Mouse (Mus musculus) frontal cortex, postnatal 36 days (tissue): ENCODE data around the gene Ankrd13d.

Experiments used
- DNase-seq, 2 experiments: peaks; one replicate each; pipeline ENCODE4 v3.0.0; 2022; ENCODE audit warnings: low spot score in 2 of 2

Ankrd13d gene

DNA sequence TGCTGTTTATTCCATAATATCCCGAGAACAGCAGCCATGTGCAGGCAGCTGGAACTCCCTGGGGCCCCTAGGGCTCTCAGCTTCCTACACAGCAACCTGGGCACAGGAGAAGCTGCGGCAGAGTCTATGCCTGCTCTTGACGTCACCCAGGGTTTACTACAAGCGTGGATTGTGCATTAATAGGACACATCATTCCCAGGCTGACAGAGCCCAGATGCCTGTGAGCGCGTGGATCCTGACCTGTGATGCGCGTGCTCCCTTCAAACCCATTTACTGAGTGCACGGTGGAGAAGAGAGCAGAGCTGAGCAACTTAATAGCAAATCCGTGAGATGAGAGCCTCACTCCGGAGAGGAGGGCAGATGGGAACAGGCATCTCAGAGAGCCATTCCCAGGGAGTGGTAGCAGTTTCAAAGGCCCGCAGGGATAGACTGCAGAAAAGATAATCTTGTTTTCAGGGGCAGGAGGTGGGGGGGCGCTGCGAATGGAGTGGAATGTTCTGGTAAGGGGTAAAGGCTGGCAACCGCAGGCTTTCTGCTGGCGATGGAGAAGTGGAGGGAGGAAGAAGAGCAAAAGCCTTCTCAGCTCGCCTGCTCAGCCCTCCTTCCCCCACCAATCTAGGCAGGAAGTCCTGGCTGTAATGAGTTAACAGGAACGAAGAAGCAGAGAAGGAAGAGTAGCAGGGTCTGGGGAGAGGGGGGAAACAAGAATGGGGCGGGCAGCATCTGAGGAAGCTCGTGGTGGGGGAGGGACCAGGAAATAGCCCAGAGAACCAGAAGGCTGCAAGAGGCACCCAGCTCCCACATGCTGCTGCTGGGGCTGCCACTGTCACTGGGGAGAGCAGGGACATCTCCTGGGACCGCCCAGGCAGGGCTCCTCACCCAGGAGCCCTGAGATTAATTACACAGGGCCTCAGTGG, 19.1 kb upstream of the Ankrd13d start:
- DNase-seq: peak; percentile 45 to 56

DNA sequence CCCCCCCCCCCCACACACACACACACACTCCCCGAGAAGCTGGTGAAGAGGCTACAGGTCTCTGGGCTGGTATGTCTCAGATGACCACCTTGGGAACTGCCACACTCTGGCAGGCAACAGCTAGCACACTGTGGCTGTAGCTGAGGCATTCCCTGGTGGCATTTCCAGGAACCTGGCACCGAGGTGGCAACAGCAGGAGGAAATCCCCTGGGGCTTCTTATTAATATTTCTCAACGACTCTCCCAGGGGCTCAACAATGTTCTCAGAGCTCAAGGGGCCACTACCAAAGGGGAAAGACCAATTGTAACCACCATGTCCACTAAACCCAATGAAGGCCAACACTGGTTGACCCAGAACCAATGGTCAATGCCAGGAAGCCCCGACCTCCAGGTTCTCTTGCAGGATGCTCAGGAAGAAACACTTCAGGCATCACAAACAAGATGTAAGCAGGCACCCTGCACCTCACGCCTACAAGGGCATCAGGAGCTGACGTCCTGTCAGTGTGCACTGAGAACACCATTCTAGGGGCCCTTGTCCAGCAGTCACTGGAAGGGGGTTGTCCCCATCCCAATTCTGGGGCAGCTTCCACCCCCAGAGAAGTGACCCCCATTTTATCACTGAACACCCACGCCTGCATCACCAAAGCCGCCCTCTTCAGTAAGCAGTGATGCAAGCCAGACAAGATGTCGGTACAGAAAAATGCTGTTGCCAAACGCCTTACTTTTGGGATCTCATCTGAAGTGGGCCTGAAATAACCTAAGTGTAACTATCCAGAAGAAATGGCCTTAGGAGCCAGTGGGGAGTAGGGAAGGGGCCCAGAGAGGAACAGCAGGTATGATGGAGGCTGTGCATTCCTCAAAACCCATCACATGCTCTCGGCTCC, 18.2 kb upstream of the Ankrd13d start:
- peak in 1 of 2 experiments; percentile 53 for DNase-seq

DNA sequence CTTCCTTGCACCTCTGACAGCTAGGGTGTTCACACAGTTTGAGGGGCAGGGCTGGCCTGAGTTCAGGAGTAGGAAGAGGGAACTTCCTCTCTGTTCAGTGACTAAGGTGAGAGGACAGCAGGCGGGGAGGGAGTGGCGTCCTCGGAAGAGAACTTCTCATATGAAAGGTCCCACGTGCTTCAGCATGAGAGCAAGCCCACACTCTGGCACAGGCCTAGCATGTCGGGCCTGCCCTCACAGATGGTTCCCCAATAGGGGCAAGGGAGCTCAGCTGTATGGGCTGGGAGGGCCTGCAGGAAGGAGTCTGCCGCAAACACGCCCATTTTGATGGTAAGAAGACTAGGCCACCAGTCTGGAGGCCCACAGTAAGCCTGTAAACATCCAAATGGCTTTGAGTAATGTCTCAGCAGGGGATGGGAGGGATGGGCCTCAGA, 17.4 kb upstream of the Ankrd13d start:
- peak in 1 of 2 experiments; percentile 24 for DNase-seq

DNA sequence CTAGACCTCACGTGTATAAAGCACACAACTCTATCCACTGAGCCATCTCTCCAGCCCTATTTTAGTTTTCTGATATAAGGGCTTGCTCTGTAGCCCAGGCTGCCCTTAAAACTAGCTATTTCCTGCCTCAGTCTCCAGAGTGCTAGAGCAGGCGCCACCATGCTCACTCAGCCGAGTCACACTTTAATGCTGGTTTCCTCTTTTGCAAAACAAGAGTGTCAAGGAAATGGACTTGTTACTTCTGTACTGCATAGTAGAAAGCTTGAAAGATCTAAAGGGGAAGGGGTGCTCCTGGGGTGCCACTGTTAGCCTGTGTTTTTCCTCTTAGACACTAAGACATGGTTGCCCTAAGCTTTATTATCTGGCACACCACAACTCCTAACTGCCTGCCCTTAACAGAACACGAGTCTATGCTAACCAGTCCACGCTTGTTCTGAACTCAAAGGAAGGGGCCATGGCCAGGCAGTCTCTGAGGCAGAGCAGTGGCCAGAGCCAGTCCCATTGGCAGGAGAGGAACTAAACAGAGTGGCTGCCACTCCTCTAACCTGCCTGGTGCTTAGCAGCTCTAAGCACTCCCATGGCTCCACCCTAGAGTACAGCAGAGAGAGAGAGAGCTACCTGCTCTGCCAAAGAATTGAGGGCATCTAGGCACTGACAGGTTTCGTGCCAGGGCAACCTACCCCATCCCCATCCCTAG, 16.8 kb upstream of the Ankrd13d start:
- DNase-seq: no peak

DNA sequence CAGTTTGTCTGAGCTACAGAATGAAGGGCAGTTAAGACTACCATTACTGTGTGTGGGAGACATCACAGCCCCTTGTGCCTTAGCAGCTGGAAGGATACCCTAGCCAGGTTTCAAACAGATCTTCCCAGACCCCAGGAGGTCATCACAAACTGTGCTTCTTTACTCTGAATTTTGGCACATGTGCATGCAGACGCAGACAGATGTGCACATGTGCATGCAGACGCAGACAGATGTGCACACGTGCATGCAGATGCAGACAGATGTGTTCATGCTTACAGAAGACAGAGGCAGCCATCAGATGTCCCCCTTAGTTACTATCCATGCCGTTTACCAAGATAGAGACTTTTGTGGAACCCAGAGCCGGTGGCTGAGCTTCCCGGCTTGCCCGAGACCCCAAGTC, 16.2 kb upstream of the Ankrd13d start:
- DNase-seq: no peak

DNA sequence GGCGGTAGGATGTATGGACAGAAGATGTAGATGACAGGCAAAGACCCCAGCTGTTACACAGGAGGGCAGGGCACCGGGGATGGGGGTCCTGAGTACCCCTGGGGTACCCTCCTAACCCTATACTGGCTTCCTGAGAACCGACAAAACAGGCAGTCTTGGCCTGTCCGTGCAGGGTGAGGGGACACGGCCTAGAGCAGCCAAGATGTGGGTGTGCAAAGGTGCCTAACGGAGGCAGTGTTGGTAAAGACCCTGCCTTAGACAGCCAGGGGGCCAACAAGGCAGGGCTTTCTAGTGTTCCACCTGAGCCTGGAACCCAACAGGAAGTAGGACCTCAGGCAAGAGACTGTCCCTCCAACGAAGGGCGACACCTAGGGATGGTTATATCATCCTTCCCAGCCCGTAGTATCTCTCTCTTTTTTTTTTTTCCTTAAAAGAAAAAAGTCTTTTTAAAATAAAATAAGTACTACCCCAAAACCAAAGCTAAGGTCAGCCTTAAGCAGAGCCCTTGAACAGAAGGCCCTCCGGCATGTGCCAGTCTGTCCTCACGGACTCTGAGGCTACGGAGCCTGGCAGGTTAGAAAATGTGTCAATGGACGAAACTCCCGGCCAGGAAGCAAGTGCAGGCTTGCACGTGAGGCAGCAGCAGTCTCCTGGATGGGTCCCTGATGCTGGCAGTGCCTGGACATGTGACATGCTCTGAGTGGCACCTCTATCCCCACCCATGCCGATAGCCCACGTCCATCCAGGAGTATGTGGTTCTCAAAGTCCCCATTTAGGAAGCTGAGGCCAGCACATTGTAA, 15.6 kb upstream of the Ankrd13d start:
- no peak for DNase-seq

DNA sequence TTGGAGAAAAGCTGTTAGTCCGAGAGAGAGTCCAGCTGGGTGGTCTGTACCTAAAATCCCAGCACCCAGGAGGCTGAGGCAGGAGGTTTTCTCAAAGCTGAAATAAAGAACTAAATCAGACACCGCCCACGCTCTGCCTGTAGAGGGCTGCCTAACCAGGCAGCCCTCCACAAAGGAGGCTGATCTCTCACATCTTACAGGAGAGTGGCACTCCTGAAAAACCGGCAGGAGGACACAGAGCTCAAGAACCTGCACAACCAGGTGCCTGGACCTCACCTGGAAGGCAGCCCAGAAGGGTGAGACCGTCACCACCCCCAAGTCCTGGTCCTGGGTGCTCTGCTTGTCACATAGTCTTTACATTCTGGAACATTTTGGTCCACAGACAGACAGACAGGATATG, 14.9 kb upstream of the Ankrd13d start:
- no peak for DNase-seq

DNA sequence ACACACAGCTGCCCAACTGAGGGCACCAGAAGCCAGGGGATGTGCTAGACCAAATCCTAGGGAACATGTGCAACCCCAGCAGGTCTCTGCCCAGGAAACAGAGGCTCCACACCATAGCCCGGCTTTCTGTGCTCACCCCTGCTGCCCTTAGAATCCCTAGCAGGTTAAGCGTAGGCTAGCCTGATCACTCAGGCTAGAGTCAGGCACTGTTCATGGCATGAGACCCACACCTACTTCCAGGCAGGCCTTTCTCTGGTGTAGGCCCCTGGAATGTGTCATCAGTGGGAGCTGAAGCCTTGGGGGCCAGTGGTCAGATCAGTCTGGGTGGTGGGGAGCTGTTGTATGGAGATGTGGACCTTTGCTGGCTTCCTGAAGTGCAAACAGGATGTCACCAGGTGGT, 13.7 kb upstream of the Ankrd13d start:
- DNase-seq: no peak

DNA sequence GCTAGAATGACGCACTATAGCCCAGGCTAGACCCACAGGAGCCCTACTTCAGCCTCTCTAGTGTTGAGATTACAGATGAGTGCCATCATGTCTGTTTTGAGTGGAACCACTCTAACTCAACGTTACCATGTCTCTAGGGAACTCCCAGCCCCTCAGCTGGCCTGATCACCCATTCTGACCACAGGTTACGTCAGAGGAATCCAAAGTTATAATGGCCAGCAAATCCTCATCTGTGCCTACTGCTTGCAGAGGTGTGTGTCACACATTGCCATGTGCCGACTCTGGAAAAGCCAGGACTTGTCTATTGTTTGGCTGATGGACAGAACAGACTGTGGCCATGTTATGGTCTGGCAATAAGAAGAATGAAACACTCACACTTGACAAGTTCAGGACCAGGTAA, 12.5 kb upstream of the Ankrd13d start:
- no peak for DNase-seq

DNA sequence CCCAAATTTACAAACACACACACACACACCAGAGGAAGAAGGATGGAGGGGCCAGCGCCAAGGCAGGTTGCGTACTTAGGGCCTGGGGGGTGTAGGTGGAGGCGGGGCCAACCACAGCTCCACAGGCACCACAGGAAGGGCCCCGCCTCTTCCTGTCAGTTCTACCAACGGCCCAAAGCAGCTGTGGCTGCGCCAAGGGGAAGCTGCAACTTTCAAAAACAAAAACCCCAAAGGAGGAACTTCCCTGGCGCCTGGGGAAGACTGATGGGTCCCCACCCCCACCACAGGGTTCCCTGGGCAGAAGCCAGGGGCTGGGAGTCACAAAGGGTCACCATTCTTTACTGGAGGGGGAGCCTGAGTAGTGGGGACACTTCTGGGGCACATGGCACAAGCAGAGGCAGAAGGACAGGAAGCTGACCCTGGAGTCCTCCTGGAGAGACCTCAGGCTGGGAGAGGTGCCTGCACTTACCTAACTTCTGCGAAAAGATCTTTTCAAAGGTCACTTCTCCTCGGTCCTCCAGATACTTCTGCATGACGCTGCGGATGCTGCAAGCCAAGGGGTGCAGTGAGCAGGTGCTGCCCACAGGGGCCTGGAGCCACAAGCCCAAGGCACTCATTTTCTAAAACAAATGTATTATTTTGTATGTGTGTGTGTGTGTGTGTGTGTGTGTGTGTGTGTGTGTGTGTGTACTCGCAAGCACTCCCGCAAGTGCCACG, 11.6 kb upstream of the Ankrd13d start:
- no peak for DNase-seq

DNA sequence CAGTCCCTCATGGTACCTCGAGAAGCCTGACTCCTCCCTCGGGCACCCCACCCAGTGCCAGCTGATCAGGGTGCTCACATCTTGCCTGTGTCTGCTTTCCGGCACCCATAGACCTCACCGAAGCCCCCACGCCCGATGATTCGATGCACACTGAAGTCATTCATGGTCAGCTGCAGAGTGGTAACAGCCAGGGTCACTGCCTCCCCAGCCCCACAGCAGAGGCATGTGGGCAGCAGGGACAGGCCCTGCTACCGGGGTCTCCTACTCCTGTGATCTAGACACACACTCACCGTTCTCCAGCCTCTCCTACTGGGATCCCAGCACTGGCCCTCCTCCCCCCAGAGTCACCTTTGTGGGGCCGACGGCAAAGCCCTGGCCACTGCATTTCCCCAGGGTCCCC, 8.2 kb upstream of the Ankrd13d start:
- no peak for DNase-seq

DNA sequence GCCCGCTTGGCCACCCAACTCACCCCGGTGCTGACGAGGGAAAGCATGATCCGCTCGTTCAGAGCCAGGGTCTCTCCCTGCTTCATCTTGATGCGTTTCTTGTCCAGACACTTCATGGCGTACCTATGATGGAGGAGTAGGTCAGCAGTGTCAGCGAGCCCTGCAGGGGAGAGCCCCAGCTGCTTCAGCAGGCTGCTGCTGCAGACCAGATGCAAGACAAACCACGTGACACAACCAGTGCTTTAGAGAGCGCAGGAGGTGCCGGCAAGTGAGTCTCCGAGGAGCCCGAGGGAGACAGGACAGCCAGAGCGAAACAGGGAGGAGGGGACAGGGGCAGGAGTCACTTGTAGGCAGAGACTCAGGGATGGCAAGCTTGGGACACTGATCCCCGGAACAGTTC, 7.8 kb upstream of the Ankrd13d start:
- no peak for DNase-seq

DNA sequence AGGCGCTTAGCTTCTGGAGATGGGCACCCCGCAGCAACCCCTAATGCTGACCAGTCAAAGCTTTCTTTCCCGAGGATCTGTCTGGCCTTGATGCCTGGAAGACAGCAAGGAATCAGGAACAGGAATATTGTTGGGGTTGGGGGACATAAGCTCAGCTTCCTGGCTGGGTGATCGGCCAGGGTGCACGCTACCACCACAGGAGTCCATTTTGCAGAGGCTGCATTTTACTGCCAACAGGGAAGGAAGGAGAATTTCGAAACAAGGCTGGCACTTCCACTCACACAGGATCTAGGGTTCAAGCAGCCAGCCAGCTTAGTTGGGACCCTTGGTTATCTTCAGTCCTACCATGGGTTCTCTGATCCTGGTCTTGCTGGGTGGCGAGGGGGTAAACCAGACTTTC, 716 bp upstream of the Ankrd13d start:
- peak in 1 of 2 experiments; percentile 23 for DNase-seq

DNA sequence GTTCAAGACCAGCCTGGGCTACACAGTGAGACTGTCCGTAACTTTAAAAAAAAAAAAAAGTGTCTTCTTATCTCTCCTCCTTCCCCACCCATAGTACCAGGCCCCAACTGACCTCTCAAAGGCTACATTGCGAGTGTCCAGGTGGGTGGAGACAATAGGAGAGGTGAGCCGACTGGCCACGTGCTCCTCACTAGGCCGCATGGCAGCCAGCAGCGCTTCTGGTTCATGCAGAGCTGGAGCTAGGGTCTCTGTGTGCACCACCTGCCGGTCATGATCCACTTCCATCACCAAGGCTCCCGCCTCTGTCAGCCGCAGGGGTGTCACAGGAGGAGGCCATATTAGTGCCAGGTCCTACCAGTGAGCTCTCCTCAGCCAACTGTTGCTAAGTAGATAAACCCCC, 2.5 kb downstream of the Ankrd13d start:
- no peak for DNase-seq

DNA sequence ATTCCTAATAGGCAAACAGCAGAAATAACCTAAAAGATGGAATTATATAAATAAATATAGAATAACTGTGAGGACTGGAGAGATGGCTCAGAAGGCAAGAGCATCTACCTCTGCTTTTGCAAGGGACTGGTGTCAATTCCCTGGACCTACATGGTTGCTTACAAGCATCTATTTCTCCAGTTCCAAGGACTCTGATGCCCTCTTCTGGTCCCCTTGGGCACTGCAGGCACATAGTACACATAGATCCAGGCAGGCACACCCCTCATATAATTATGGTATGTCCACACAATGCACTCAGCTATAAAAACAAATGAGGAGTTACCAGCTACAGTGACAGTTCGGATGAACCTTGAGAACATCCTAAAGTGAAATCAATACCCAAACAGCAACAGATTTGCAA, 3.5 kb downstream of the Ankrd13d start:
- DNase-seq: no peak

DNA sequence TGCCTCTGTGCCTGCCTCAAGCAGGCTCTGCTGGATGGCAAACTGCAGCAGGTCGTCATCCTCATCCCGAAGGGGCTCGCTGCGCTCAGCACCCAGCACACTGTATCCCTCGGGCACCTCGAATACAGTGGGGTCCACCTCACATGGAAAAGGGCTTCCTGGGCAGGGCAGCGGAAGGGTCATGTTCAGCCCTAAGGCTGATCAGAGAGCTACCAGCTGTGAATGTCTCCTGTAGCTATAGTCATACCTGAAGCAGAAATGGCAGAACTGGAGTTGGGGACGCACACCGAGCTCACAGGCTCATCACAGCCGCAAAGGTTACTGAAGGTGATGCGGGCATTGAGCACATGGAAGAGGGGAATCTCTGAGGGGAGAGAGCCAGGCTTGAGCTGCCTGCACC, 12.0 kb downstream of the Ankrd13d start:
- DNase-seq: no peak

DNA sequence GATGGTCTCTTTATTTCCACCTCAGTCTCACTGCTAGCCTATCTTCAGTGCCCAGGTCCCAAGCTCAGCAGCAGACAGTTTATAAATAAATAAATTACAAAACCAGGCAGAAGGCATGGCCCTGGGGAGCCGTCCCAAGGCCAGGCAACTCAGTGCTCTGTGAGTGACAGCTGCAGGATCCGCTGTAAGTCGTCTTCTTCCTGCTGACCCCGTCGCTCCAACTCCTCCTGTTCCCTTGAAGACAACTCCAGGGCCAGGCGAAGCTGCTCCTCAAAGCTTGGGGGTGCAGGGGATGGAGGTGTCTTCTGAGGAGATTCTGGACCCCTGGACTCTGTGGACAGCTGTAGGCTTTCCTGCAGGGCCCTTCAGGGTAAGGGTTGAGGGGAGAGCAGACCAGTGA, 12.8 kb downstream of the Ankrd13d start:
- no peak for DNase-seq

DNA sequence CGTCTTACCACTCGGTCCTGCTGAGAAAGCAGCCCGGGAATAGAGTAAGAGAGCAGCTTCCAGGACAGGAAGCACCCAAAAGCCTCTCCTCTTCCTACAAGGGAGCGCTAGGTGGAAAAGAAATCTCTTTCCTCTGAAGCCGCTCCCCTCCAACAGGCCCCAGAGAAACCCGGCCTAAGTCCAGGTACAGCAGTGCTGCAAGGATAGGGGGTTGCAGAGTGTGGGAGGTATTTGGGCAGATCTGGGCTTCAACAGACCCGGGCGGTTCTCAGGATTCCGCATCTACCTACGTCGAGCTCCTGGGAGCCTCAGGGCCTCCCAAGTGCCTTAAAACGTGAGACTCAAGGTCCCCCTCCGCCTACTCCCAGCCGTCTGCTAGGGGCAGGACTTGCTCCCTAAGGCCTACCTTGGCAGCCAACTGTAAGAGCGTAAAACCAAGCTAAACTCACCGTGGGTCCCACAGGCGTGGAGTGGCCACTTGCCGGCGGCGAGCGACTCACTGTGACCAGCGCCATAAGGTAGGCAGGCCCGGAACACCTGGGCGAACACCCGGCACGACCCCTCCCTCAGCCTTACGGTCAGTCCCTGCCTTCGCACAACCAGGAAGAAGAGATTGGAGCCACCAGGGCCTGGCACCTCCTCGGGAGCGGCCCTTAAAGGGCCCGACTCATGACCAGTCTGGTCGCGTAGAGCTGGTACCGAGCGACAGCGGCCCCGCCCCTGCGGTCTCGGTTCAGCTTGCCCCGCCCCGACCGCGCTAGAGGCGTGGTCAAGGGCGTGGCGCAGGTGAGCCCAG, 14.2 kb downstream of the Ankrd13d start, which contains the start of gene Ssh3:
TSS of gene Ssh3 (minus strand) at position 615 of the 796 bp plus-strand sequence.
- peak; percentile 68 to 79 for DNase-seq

DNA sequence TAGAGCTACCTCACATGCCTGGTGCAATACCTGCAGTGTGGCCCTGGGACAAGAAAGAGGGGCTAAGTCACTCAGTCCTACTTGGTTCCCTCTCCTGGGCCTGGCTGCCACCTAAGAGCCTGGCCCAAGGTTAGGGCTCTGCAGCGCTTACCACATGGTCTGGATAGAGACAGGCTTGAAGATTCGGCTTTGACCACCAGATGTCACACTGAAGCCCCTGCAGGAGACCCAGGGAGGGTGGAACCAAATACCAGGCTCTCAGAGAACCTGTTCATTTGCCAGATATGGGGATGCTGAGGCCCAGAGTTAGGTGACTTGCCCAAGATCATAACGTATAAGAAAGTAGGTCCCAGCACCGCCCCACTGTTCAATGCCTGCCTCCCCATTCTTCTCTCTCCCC, 17.0 kb downstream of the Ankrd13d start:
- DNase-seq: no peak
